8 mouse cellular contexts compared by ENCODE assay signal in the genomic region with DNA sequence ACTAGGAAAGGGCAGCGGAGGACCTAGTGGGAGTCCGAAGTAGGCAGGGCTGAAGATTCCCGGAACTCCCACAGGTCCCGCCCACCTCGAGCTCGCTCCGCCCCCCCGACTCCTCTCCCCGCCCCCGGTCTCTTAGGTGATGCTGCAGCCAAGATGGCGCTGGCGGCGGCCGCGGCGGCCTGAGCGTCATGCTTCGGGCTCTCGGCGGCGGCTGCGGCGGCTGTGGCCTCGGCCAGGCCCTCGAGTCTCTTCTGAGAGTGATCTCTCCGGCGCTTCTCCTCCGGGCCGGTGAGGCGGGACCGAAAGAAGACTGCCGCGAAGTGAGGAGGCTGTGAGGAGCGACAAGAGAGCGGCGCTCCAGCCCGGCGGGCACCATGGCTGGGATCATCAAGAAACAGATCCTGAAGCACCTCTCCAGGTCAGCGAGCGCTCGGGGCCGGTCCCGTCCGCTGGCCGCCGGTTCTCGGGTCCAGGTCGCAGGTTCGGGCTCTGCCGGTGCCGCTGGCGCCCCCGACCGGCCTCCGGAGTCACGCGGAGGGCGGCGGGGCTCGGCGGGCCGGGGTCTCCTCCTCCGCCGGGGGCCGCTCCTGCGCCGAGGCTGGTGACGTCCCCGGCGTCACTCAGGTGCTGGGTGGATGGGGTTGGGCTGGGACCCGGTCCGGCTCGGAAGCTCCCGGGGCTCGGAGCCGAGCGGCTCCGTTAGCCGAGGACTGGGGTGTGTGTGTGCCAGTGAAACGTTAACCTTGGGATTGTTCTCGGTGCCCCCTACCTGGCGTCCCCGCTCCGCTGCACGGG. TPM values are rescaled to one million over a fixed set of nuclear protein-coding genes. Genes with fewer than 3 reads are reported as not detected.
DNase-seq lines count a peak whose midpoint lies in the region; ATAC-seq lines count a peak whose summit lies in the region.

Gene Uhrf1bp1l (plus strand): TSS at position 121 of the 795 bp plus-strand sequence.

- WGBS in hindbrain, embryonic 14.5 days: under 1% methylated on average over 77 of the region's 85 CpGs

- no peaks in the 10 kb centered on the region for H3K27me3 ChIP-seq in hindbrain, embryonic 14.5 days (ENCODE audit: control insufficient read depth, insufficient read depth, low read length)

- peak; percentile 74 for DNase-seq in WW6 (ENCODE audit: low read depth, low spot score)
- DNase-seq in cerebellum, postnatal 36 days: peak; percentile 89 to 91
- peak; percentile 83 to 87 for DNase-seq in frontal cortex, postnatal 36 days (ENCODE audit: low spot score in 2 of 2)
- peak; percentile 85 for DNase-seq in hindbrain, embryonic 14.5 days (ENCODE audit: low spot score)
- peak; percentile 83 to 87 for DNase-seq in layer of hippocampus, postnatal 36 days
- DNase-seq in lung, postnatal 25 days (ENCODE audit: low spot score): peak; percentile 90
- peak; percentile 65 for DNase-seq in retina, adult 2 months (ENCODE audit: low read depth, low spot score)
- peak; percentile 91 for DNase-seq in thymus, postnatal 25 days

- peak within 1 kb of the TSS; percentile 96 for H3K27ac ChIP-seq in hindbrain, embryonic 14.5 days

- peaks cover 15% of the 10 kb centered on the region; the same call in 1 of the 2 replicates for H3K4me1 ChIP-seq in hindbrain, embryonic 14.5 days (replicated peaks; ENCODE audit: control insufficient read depth, insufficient read depth, low read length)

- H3K9ac ChIP-seq in hindbrain, embryonic 14.5 days: peak within 1 kb of the TSS; percentile 90

- ATAC-seq in hindbrain, embryonic 14.5 days (ENCODE audit: low FRiP score): peak; percentile 94

- peak within 1 kb of the TSS; percentile 72 for H3K4me2 ChIP-seq in hindbrain, embryonic 14.5 days (replicated peaks)

- peak within 1 kb of the TSS; percentile 71 for H3K4me3 ChIP-seq in hindbrain, embryonic 14.5 days (replicated peaks; ENCODE audit: low read length)

- H3K9me3 ChIP-seq in hindbrain, embryonic 14.5 days (ENCODE audit: control insufficient read depth, low read length): no peaks in the 10 kb centered on the region

- H3K36me3 ChIP-seq in hindbrain, embryonic 14.5 days (replicated peaks; ENCODE audit: control insufficient read depth, insufficient read depth): no peaks in the 10 kb centered on the region

RNA-seq across cellular contexts. Expression of gene Uhrf1bp1l, which starts in this region (rescaled TPM):
- polyA plus RNA-seq in hindbrain, embryonic 14.5 days (2014; fragmentation: Nextera tagmentation; extraction: Ambion mirVana): 34.8 and 35.9 TPM in 2 replicates
- total RNA-seq in layer of hippocampus, postnatal 36 days (2021): 10 to 100 TPM; 73.9 to 75.0 TPM

Comparison
In these comparisons a context has a peak if more than half of its experiments do, and no peak if none do; other contexts are left out.
1. Peak in every context shown above with its lines: DNase-seq, ATAC-seq, H3K4me3 ChIP-seq and H3K27ac ChIP-seq.